Mouse (Mus musculus): ENCODE results near the gene Magi1. TPM values are rescaled to one million over a fixed set of nuclear protein-coding genes. Genes with fewer than 3 reads are reported as not detected.

The Magi1 gene
- polyA plus RNA-seq (2016; fragmentation: Nextera tagmentation; extraction: Ambion mirVana) = 17.1 and 18.5 TPM in 2 replicates

DNA sequence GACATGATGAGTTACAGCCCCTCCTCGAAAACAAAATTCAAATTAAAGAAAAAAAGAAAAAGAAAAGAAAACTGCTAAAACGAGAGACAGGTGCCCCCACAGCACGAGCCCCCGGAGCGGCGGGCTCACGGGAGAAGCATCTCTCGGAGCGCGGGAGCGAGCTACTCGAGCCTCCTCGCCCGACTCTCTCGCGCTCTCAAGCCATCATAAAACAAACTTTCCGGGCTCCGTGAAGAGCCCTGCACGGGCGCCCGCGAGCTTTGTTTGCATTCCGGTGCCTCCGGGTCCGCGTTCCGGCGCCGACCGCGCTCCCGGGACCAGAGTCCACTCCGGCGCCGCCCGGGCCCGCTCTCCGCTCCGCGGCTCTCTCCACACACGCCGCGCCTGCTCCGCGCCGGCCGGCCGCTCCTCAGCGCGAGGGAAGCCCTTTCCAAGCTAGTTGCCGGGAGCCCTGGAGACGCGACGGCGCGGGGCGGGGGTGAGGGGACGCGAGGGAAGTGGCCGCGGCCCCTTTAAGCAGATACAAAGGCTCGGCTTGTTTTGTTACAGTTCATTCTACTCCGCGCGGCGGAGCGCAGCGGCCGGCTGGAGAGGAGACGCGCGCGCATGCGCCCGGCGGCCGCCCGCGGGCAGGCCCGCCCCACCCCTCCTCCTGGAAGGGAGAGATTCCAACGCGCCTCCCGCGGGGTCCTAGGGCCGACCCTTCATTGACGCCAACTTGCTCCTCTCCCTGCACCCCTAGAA lies at the start of gene Magi1:
Gene Magi1, minus strand, starts transcription at position 600 of the 744 bp plus-strand sequence.
- Histone ChIP-seq H3K27ac (peak within 1 kb of the TSS; percentile 99), H3K4me2 (peak within 1 kb of the TSS; percentile 86), H3K4me1 (replicated peaks) (peaks cover 26% of the 10 kb centered on the region), H3K9me3 (peaks cover 12% of the 10 kb centered on the region; the same call in 1 of the 2 replicates), H3K27me3 (0 out of 2 replicates have a peak, but pooled peaks cover 5% of the 10 kb centered on the region), H3K9ac (replicated peaks) (peak within 1 kb of the TSS; percentile 87), H3K4me3 (replicated peaks) (peak within 1 kb of the TSS; percentile 82), H3K36me3 (peaks cover 3% of the 10 kb centered on the region; the same call in 1 of the 2 replicates)
- WGBS = under 1% methylated on average over 86 of the region's 86 CpGs
- ATAC-seq (ENCODE audit: insufficient number of reproducible peaks, insufficient read depth, low FRiP score, low TSS enrichment, low read depth) = peak; percentile 93

DNA sequence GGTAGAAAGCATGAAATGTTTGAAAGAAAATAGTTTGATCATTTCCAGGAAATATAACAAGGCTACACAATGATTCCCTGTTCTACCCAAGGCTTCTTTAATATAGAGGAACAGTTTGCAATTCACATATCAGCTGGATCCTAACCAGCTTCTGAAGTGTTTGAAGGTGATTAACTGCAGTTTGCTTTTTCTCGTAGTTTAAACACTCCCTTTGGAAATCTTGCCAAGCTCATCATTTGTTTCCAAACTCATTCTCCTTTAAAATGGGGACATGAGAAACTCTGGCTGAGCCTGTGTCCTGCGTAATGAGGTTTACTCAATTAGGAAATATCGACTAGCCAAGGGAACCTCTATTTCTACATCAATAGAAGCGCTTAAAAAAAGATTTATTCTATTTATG lies 43.4 kb upstream of the Magi1 start:
- no peak overlapping the region for H3K4me3 ChIP-seq (replicated peaks)
- no peak overlapping the region for H3K4me2 ChIP-seq
- no peaks in the 10 kb centered on the region for H3K36me3 ChIP-seq
- H3K9me3 ChIP-seq = no peaks in the 10 kb centered on the region
- no peak overlapping the region for H3K9ac ChIP-seq (replicated peaks)
- H3K4me1 ChIP-seq (replicated peaks) = no peaks in the 10 kb centered on the region
- no peak for ATAC-seq (ENCODE audit: insufficient number of reproducible peaks, insufficient read depth, low FRiP score, low TSS enrichment, low read depth)
- WGBS = 82% methylated on average over 4 of the region's 4 CpGs
- H3K27ac ChIP-seq = no peak overlapping the region
- H3K27me3 ChIP-seq = no peaks in the 10 kb centered on the region

DNA sequence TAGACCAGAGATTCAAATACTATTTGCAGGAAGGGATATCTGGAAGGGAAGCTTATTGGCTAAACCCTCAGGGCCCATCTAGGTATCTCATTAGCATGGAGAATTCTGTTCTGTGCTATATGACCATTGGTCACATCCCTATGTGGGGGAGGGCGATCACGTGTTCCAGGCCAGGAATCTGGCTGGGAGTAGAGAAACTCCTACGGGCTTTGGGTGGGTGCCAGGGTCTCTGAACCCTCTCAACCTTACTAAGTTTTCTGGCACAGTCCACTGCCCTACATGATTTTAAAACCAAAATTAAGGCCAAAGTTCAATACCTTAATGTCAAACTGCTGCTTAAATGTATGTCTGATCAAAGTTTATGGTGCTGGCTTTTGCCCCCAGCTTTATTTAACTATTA lies 33.2 kb upstream of the Magi1 start:
- 92% methylated on average over 3 of the region's 3 CpGs for WGBS
- no peak overlapping the region for H3K9ac ChIP-seq (replicated peaks)
- no peaks in the 10 kb centered on the region for H3K36me3 ChIP-seq
- H3K4me1 ChIP-seq (replicated peaks) = no peaks in the 10 kb centered on the region; the same call in 1 of the 2 replicates
- H3K27ac ChIP-seq = no peak overlapping the region
- H3K4me3 ChIP-seq (replicated peaks) = no peak overlapping the region
- no peaks in the 10 kb centered on the region for H3K27me3 ChIP-seq
- no peaks in the 10 kb centered on the region for H3K9me3 ChIP-seq
- H3K4me2 ChIP-seq = no peak overlapping the region
- no peak for ATAC-seq (ENCODE audit: insufficient number of reproducible peaks, insufficient read depth, low FRiP score, low TSS enrichment, low read depth)

DNA sequence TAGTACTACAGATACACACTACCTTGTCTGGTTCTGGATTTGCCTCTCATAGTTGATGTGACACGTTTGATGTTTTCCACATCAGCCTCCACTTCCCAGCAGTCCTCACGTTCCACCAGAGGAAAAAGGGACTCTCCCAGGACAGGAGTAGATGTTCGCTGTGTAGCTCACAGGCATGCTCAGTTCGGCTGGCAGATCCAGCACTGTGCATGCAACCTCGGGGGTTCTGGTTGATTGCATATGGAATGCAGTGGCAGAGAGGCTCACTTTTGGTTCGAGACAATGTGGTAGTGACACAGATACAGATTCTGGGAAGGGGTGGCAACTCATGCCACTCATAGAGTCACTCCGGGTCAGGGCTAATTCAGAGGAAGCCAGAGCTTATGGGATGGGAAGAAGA lies 28.6 kb upstream of the Magi1 start:
- no peak overlapping the region for H3K27ac ChIP-seq
- H3K36me3 ChIP-seq = no peaks in the 10 kb centered on the region
- H3K9me3 ChIP-seq = 0 out of 2 replicates have a peak, but pooled peaks cover 5% of the 10 kb centered on the region
- no peaks in the 10 kb centered on the region for H3K4me1 ChIP-seq (replicated peaks)
- no peak overlapping the region for H3K4me2 ChIP-seq
- no peak overlapping the region for H3K9ac ChIP-seq (replicated peaks)
- H3K4me3 ChIP-seq (replicated peaks) = no peak overlapping the region
- no peak for ATAC-seq (ENCODE audit: insufficient number of reproducible peaks, insufficient read depth, low FRiP score, low TSS enrichment, low read depth)
- WGBS = 73% methylated on average over 7 of the region's 7 CpGs
- no peaks in the 10 kb centered on the region for H3K27me3 ChIP-seq

DNA sequence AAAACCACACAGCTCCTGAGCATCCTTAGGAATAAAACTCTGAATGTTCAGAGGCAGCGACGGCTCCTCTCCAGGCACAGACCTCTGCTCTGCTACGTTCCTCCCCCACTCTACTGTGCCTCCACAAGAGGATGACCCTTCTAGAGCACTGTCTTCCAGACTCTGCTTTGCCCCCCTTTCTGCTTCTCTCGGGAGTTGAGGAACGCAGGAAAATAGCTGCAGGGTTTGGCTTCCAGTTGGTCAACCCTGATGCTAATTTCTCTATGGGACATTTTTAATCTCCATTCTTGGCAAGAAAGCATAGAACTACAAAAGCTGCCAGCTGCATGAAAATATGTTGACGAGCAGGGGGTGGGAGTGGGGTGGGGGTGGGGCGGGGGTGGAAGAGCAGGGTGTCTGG lies 24.8 kb upstream of the Magi1 start:
- no peaks in the 10 kb centered on the region for H3K27me3 ChIP-seq
- H3K9me3 ChIP-seq = peaks cover 8% of the 10 kb centered on the region; the same call in 1 of the 2 replicates
- 39% methylated on average over 7 of the region's 7 CpGs for WGBS
- no peak overlapping the region for H3K4me3 ChIP-seq (replicated peaks)
- H3K27ac ChIP-seq = no peak overlapping the region
- ATAC-seq (ENCODE audit: insufficient number of reproducible peaks, insufficient read depth, low FRiP score, low TSS enrichment, low read depth) = no peak
- H3K36me3 ChIP-seq = no peaks in the 10 kb centered on the region
- H3K9ac ChIP-seq (replicated peaks) = no peak overlapping the region
- H3K4me2 ChIP-seq = no peak overlapping the region
- 0 out of 2 replicates have a peak, but pooled peaks cover 5% of the 10 kb centered on the region for H3K4me1 ChIP-seq (replicated peaks)

DNA sequence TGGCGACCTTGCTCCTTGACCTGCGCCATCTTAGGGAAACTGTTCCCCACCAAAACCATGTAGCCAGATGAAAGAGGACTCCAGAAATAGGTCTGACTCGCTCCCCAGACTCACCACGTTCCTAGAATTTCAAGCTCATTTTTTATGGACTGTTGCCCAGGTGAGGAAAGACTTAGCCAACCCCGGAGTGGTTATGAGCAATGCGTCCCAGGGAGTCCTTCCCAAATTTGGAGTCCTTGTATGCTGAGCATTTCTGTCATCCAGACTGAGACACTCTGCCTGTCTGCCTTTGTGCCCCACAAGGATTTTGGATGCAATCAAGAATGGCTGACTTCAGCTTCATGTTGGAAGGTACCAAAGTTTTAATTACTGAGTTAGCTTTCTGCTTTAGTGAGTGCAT lies 19.8 kb upstream of the Magi1 start:
- Histone ChIP-seq H3K9ac (replicated peaks) (no peak overlapping the region), H3K4me2 (no peak overlapping the region), H3K27me3 (no peaks in the 10 kb centered on the region), H3K4me1 (replicated peaks) (0 out of 2 replicates have a peak, but pooled peaks cover 7% of the 10 kb centered on the region), H3K36me3 (no peaks in the 10 kb centered on the region), H3K9me3 (peaks cover 3% of the 10 kb centered on the region; the same call in 1 of the 2 replicates), H3K4me3 (replicated peaks) (no peak overlapping the region), H3K27ac (no peak overlapping the region)
- 70% methylated on average over 6 of the region's 6 CpGs for WGBS
- ATAC-seq (ENCODE audit: insufficient number of reproducible peaks, insufficient read depth, low FRiP score, low TSS enrichment, low read depth) = no peak

DNA sequence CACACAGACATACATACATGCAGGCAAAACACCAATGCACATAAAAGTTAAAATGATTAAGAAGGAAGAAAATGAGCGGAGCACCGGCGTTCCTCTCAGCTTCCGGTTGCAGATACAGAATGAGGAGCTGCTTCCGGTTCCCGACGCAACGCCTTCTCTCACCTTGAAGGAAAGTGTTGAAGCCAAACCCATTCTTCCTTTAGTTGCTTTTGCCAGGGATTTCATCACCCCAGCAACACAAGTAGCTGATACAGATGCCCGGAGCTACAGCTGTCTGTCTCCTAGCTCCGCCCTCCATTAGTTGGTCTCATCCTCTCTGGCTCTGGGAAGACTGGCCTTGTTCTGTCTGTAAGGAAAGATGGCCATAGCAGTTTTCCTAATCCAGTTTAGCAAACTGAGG lies 18.1 kb upstream of the Magi1 start:
- no peak for ATAC-seq (ENCODE audit: insufficient number of reproducible peaks, insufficient read depth, low FRiP score, low TSS enrichment, low read depth)
- no peak overlapping the region for H3K9ac ChIP-seq (replicated peaks)

DNA sequence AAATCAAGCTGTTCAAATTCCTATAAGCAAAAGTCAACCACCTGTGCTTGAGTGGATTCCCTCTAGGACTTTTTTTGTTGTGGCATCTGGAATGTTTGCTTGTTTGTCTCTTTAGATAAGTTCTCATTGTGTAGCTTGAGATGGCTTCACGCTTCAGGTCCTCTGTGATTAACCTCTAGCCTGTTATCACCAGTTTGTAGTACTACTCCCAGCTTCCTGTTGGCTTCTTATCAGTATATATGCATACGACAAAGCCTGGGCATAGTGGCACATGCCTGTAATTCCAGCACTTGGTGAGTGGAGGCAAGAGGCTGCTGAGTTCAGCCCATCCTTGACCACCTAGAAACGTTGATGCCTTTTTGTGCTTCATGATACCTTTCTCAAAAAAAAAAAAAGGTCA lies 16.8 kb upstream of the Magi1 start:
- Histone ChIP-seq H3K27ac (no peak overlapping the region), H3K4me1 (replicated peaks) (0 out of 2 replicates have a peak, but pooled peaks cover 7% of the 10 kb centered on the region), H3K4me3 (replicated peaks) (no peak overlapping the region), H3K9me3 (no peaks in the 10 kb centered on the region), H3K4me2 (no peak overlapping the region), H3K9ac (replicated peaks) (no peak overlapping the region), H3K36me3 (no peaks in the 10 kb centered on the region), H3K27me3 (no peaks in the 10 kb centered on the region)
- ATAC-seq (ENCODE audit: insufficient number of reproducible peaks, insufficient read depth, low FRiP score, low TSS enrichment, low read depth) = no peak
- 80% methylated on average over 3 of the region's 3 CpGs for WGBS

More for the DNA sequence above, 18.1 kb upstream of the Magi1 start:
- Histone ChIP-seq H3K27me3 (no peaks in the 10 kb centered on the region), H3K4me2 (no peak overlapping the region), H3K36me3 (no peaks in the 10 kb centered on the region), H3K4me1 (replicated peaks) (0 out of 2 replicates have a peak, but pooled peaks cover 7% of the 10 kb centered on the region), H3K4me3 (replicated peaks) (no peak overlapping the region), H3K27ac (no peak overlapping the region), H3K9me3 (peaks cover 3% of the 10 kb centered on the region; the same call in 1 of the 2 replicates)
- 90% methylated on average over 10 of the region's 10 CpGs for WGBS

DNA sequence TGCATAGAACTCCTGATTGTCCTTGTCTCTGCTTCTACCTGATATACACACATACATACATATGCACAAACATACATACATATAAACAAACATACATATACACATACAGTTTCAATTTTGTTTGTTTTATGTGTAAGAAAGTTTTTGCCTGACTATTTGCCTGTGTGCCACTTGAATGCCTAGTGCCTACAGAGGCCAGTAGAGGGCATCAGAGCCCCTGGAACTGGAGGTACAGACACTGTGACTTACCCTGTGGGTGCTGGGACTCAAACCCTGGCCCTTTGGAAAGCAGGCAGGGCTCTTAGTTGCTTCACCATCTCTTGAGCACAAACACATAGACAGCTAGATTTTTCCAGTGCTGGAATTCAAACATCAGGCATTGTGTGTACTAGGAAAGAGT lies 3.7 kb upstream of the Magi1 start:
- Histone ChIP-seq H3K4me2 (no peak overlapping the region), H3K27me3 (no peaks in the 10 kb centered on the region), H3K4me3 (replicated peaks) (no peak overlapping the region), H3K4me1 (replicated peaks) (peaks cover 11% of the 10 kb centered on the region), H3K9ac (replicated peaks) (no peak overlapping the region), H3K27ac (no peak overlapping the region), H3K9me3 (peaks cover 21% of the 10 kb centered on the region; the same call in 1 of the 2 replicates), H3K36me3 (peaks cover 5% of the 10 kb centered on the region; the same call in 1 of the 2 replicates)
- no peak for ATAC-seq (ENCODE audit: insufficient number of reproducible peaks, insufficient read depth, low FRiP score, low TSS enrichment, low read depth)

DNA sequence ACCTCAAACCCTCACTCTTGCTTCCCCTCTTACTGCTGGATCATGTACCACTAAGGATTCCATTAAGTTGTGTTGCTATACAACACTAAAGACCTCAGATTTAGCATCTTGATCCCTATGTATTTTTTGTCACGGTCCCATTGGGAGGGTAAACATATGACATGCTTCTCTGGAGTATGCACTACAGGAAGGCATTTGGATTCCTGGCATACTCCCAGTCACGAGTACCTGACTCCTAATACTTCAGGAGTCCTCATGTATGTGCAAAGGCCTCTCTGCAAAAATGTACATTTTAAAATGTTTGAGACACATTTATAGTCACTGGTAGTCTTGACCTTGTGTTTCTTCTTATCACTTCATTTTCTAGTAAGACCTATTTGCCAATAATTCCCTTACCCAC lies 2.8 kb upstream of the Magi1 start:
- Histone ChIP-seq H3K9me3 (peaks cover 21% of the 10 kb centered on the region; the same call in 1 of the 2 replicates), H3K4me3 (replicated peaks) (no peak overlapping the region), H3K4me1 (replicated peaks) (peaks cover 19% of the 10 kb centered on the region), H3K9ac (replicated peaks) (no peak overlapping the region), H3K4me2 (no peak overlapping the region), H3K27ac (no peak overlapping the region), H3K36me3 (peaks cover 5% of the 10 kb centered on the region; the same call in 1 of the 2 replicates), H3K27me3 (no peaks in the 10 kb centered on the region)
- WGBS = 75% methylated on average over 2 of the region's 2 CpGs
- ATAC-seq (ENCODE audit: insufficient number of reproducible peaks, insufficient read depth, low FRiP score, low TSS enrichment, low read depth) = no peak

DNA sequence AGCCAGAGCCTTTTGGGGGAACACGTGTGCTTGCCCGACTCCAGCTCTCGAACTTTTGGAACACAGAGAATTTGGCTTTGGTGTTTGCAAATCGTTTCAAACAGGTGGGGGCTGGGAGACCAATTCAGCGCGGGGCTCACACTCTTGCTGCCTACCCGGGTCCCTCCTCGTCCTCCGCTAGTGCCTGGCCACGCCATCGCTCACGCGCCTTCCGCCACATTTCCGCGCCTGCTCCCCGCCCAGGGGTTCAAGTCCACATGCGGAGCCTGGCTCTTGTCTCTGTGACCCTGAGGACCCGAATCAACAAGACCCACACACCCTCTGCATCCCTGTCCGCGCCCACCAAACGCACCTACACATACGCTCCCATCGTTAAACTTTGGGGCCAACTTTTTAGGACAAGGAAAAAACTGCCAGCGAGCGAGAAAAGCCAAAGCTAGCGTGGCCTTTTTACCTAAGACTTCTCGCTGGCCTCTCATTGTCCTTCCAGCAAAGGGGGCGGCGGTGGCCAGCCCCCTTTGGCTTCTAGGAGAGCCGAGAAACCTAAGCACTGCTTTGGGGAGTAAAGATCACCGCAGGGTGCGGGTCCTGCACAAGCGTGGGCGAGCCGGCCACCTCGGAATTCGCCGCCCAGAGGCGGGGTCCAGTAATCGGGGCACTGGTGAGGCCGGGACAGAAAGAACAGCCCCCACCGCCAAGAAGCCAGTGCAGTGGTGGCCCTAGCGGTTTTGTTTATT lies 540 bp upstream of the Magi1 start:
- Histone ChIP-seq H3K4me3 (replicated peaks) (peak overlapping the region; percentile 82), H3K4me1 (replicated peaks) (peaks cover 26% of the 10 kb centered on the region), H3K27me3 (0 out of 2 replicates have a peak, but pooled peaks cover 5% of the 10 kb centered on the region), H3K9ac (replicated peaks) (peak overlapping the region; percentile 87), H3K36me3 (peaks cover 5% of the 10 kb centered on the region; the same call in 1 of the 2 replicates), H3K9me3 (peaks cover 17% of the 10 kb centered on the region; the same call in 1 of the 2 replicates), H3K4me2 (peak overlapping the region; percentile 86), H3K27ac (peak overlapping the region; percentile 99)
- ATAC-seq (ENCODE audit: insufficient number of reproducible peaks, insufficient read depth, low FRiP score, low TSS enrichment, low read depth) = peak; percentile 52
- under 1% methylated on average over 44 of the region's 44 CpGs for WGBS

Measured in limb, embryonic 12.5 days (tissue).